Mouse (Mus musculus) CD4-positive, CD25-positive, alpha-beta regulatory T cell, adult 4 months (primary cell): ENCODE measurements around the gene Olfr1373. TPM values are rescaled to one million over a fixed set of nuclear protein-coding genes. Genes with fewer than 3 reads are reported as not detected.

Source experiments
- ATAC-seq: one replicate; pipeline ENCODE4 v1.8.0; 2017
- polyA plus RNA-seq, 2 experiments: library from polyadenylated mRNA; unstranded; fragments of 100-300 nt; shearing (Covaris generic); gene quantifications; one replicate each; pipeline ENCODE4 v1.2.1; 2017

The Olfr1373 gene
- polyA plus RNA-seq, 2 experiments from 2014 or later = not detected

DNA sequence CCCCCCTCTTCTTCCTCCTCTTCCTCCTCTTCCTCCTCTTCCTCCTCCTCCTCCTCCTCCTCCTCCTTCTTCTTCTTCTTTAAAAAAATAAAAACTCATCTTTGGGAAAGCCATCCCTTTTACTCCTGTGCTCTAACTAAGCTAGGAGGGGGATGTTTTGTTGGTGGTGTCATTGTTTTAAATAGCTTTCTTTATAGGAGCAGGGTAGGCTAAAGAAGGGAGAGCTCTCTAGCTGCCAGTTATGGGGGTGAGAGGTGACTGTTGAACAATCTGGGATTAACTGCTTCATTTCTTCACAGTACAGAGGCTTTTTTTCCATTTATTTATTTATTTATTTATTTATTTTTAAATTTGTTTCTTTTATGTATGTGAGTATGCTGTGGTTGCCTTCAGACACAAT is 39.8 kb downstream of the Olfr1373 start:
- no peak for ATAC-seq

DNA sequence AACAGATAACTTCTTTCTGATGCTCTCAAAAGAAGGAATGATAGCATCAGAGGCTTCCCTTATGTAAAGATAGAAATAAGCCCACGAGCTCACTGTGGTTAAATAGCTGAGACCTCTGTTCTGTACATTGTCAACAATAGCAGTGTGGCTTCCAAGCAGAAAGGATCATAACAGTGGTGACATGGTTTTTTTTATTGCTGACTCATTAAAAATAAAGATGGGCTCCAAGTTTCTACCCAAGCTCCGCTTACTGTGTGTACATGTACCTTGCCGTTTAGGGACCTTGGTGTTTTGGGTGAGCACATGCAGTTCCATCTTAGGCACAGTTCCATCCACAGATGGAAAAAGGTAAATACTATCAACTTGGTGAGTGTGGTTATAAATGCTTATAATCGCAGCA is 42.4 kb downstream of the Olfr1373 start:
- ATAC-seq = no peak

DNA sequence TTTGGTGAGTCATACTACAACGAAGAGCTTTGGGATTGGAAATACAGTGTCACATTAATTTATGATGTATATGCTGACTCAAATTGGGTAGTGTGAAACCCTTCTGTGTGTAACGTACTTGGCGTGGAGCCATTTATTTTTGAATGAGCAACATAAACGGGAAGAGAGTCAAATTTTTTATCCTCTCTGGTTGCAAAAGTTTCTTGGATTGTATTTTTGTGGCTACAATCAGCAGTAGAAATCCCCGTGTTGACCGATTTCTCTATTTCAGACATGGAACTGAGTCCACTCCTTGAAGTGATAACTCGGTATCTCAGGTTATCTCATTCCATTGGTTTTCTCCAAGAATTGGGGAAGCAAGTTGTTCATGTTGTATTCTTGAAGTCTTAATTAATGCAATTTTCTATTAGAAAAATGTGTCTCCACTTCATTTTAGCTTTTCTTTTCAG is 45.5 kb downstream of the Olfr1373 start:
- peak; percentile 9 for ATAC-seq

DNA sequence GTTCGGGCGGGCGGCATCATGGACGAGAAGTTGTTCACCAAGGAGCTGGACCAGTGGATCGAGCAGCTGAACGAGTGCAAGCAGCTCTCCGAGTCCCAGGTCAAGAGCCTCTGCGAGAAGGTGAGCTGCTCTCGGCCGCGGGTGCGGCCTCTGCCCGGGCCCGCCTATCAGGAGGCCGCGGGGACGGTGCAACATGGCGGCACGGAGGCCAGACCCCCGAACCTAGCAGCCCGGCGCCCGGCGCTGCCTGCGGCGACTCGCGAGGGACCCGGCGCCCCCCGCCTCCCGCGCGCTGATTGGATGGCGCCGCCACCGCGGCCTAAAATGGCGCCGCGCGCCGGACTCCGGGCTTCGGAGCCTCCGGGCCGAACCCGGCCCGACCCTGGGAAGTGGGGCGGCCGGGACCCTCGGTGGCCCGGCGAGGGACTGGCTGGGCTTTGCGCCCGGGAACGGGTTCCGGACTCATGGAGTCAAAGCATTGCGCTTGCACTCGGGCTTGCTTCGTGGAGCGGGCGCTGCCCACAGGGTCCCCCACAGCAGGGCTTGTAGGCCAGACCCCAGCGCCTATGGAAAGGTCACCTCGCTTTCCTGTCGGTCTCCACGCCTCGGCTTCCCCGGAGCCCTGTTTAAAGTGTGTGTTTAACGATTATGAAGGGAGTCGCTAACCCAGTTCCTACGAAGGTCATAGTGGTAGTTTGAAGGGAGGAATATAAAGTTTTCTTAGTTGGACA is 46.1 kb downstream of the Olfr1373 start:
- ATAC-seq = peak; percentile 9

DNA sequence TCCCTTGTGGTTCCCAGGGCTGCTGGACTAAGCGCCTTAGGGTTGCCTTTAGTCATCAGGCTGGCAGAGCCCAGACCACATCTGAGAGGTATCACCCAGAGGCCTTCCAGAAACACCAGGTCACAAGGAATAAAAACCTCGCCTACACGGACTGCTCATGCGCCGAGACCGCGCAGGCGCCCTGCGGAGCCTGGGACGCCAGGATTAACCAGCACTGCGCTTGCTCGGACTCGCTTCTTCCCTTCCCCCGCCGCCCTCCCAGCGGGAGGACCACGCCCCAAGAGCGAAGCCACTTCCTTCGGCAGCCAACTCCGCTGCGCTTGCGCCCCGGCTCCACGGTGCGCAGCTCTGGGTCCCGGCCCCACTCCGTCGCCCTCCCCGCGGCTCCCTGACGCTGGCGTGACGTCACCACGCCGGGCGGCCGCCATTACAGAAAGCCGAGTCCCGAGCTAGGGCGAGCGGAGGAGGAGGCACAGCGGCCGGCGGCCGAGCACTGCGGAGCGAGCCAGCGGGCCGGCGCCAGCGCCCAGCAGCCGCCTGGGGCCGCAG is 46.9 kb downstream of the Olfr1373 start, which contains the start of gene Ppp2ca:
Gene Ppp2ca, plus strand, starts transcription at position 284 of the 549 bp plus-strand sequence.
- peak; percentile 93 for ATAC-seq

DNA sequence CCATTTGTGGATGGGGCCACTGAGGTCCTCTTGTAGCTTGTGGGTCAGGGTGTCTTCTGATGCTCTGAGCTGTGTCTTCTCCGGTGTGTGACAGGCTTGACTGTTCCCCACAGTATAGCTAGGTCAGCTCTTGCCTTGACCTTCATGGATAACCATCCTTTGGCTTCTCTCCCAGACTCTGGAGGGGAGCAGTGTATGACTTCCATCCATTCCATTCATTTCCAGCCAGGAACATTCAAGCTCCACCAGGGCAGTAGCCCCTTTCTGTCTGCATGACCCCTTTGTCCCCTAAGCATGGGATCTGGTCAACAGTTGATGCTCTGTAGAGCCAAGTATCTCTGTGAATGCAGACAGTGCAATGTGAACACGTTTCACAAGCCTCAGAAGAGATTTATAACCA is 47.7 kb downstream of the Olfr1373 start:
- no peak for ATAC-seq

DNA sequence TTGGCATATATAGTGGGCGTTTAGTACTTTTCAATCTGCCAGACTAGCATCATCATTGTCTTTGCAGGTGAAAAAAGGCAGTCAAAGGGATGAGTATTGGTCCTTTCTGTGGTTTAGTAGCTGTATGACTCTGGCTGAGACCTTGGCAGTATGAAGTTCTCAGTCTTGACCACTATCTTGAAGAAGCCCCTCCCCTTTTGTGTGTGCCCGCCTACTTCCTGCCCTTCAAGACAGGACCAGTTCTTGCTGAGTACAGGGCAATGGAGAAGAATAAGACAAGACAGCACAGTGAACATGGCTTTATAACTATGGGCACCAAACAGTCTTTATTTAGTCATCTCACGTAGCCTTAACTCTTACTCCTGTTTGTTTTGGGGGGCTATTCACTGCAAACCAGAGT is 48.3 kb downstream of the Olfr1373 start:
- ATAC-seq = no peak

Other genes with a start within 250 kb of the Olfr1373 start
- 100 to 1,000 TPM in 1 of 2 experiments, 10 to 100 TPM in 1; 92.5 to 116 TPM for gene Cdkn2aipnl, start 177.9 kb downstream of the Olfr1373 start, polyA plus RNA-seq
- 100 to 1,000 TPM; 197 to 249 TPM for gene Ube2b, start 144.8 kb downstream of the Olfr1373 start, polyA plus RNA-seq
- 1 to 10 TPM; 2.7 to 5.3 TPM for gene Cdkl3, start 141.3 kb downstream of the Olfr1373 start, polyA plus RNA-seq
- 10 to 100 TPM in 1 of 2 experiments, 1 to 10 TPM in 1; 9.5 to 14.3 TPM for gene Ppp2ca, start 46.8 kb downstream of the Olfr1373 start, polyA plus RNA-seq
- not detected for gene Olfr1371, start 68.5 kb upstream of the Olfr1373 start, polyA plus RNA-seq
- gene Skp1a, start 86.5 kb upstream of the Olfr1373 start, polyA plus RNA-seq = 100 to 1,000 TPM; 212 to 326 TPM
- gene Tcf7, start 137.5 kb upstream of the Olfr1373 start, polyA plus RNA-seq = 100 to 1,000 TPM; 246 to 283 TPM
- gene Vdac1, start 215.3 kb upstream of the Olfr1373 start, polyA plus RNA-seq = 100 to 1,000 TPM in 1 of 2 experiments, 10 to 100 TPM in 1; 67.5 to 104 TPM